Mouse (Mus musculus) heart, adult 2 months (tissue): ENCODE data around the gene Slamf6. TPM values are rescaled to one million over a fixed set of nuclear protein-coding genes. Genes with fewer than 3 reads are reported as not detected.
"Not testable (repeated sequence)": the region's sequence is repeated elsewhere in the genome, so short reads cannot be mapped to it uniquely, and the experiment has no call there.

Experiments used
- DNase-seq, 2 experiments: peaks; one replicate each; pipeline ENCODE4 v3.0.0; 2021
- H3K27ac ChIP-seq: fragments of 200-600 bp; 2 replicates; pipeline ENCODE4 v1.8.1; 2022
- H3K27me3 ChIP-seq: fragments of 200-500 bp; 2 replicates; pipeline ENCODE4 v1.6.1; 2012; ENCODE audit warnings: mild to moderate bottlenecking, low read length, inconsistent platforms, mixed read lengths; ENCODE audit not compliant: control insufficient read depth, insufficient read depth
- H3K36me3 ChIP-seq: fragments of 200-500 bp; 2 replicates; pipeline ENCODE4 v1.6.1; 2012; ENCODE audit warnings: low read length, inconsistent platforms; ENCODE audit not compliant: control insufficient read depth, insufficient read depth
- H3K4me1 ChIP-seq: fragments of 200-500 bp; 2 replicates; pipeline ENCODE4 v1.6.1; 2011; ENCODE audit warnings: low read length; ENCODE audit not compliant: control insufficient read depth, insufficient read depth
- H3K4me3 ChIP-seq: fragments of 200-600 bp; 2 replicates; pipeline ENCODE4 v1.8.1; 2022
- H3K79me2 ChIP-seq: fragments of 200-500 bp; replicated peaks from 2 replicates; pipeline ENCODE4 v1.6.1; 2012; ENCODE audit warnings: mild to moderate bottlenecking, inconsistent platforms, low read length, moderate library complexity, mixed read lengths; ENCODE audit not compliant: control insufficient read depth, insufficient read depth
- H3K9ac ChIP-seq: fragments of 200-500 bp; 2 replicates; pipeline ENCODE4 v1.6.1; 2012; ENCODE audit warnings: low read depth, mild to moderate bottlenecking, control low read depth, inconsistent platforms, low read length, mixed read lengths
- CTCF ChIP-seq: fragments of 200-600 bp; IDR thresholded peaks from 2 replicates; pipeline ENCODE4 v1.8.1; 2022; ENCODE audit warnings: antibody characterized with exemption, mild to moderate bottlenecking, moderate library complexity
- EP300 ChIP-seq: fragments of 200-500 bp; IDR thresholded peaks from 2 replicates; pipeline ENCODE4 v1.6.1; 2011; ENCODE audit warnings: low read depth, low read length, control low read depth; ENCODE audit not compliant: insufficient read depth
- POLR2A ChIP-seq: fragments of 200-500 bp; IDR thresholded peaks from 2 replicates; pipeline ENCODE4 v1.6.1; 2011; ENCODE audit warnings: mild to moderate bottlenecking, low read depth, low read length, control low read depth; ENCODE audit not compliant: insufficient read depth
- WGBS: fragments of 180-500 bp; shearing (Covaris S2); methylation state at CpG from one replicate; pipeline ENCODE4 v1.1.7; 2018; 5-methylcytosine and 5-hydroxymethylcytosine counted together
- intact Hi-C: fragments of 180-260 bp; cut with DNase I; formaldehyde crosslinking; loops from one replicate; pipeline ENCODE4 v1.15.1; 2025
- long read RNA-seq: library from polyadenylated mRNA; stranded (forward); transcript quantifications from one replicate; pipeline ENCODE4 v2.0.0, GENCODE M21; 2021
- polyA plus RNA-seq: library from polyadenylated mRNA; depleted of rRNA; stranded (reverse); fragments of >200 nt; gene quantifications from 2 replicates; pipeline ENCODE4 v1.2.3, GENCODE M21; 2012; rRNA removed
- total RNA-seq, 2 experiments: library from RNA; stranded (reverse); gene quantifications; 2 replicates each; pipeline ENCODE4 v1.2.3; 2021

The Slamf6 gene
- total RNA-seq: under 1 TPM; 0.14 to 0.81 TPM
- 0.41 and 0.53 TPM in 2 replicates for polyA plus RNA-seq
- long read RNA-seq: 0 reads

DNA sequence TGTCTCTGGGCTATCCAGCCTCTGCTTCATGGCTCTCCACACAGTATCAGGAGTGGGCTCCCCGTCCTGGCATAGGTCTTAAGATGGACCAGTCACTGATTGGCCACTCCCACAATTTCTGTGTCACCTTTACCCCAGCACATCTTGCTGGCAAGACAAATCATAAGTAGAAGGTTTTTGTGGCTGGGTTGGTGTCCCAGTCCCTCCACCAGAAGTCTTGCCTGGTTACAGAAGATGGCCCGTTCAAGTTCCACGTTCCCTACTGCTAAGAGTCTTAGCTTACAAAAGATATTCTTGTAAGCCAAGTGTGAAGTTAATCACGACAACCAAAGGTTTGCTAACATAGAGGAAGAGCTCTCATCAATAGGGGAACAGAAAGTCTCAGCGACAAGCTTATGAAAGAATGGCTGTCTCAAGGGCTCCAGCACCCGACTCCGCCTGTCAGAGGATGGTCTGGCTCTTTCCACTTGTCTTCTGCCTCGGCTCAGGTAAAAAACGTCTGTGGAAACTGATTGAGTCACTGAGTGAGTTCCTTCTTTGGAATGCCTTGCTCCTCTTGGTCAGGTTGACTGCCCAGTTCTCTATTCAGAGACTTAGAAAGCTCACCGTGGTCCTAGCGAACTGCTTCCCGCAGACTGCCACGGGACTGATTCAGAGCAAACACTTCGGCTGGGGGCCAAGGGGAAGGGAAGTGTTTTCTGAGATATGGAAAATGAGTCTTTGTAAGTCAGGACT, at the start of gene Slamf6:
Slamf6 (plus strand) TSS at position 211 of the 735 bp plus-strand sequence.
- Histone ChIP-seq H3K9ac (no peak within 1 kb of the TSS), H3K27me3 (0 out of 2 replicates have a peak, but pooled peaks cover 1% of the 10 kb centered on the region), H3K36me3 (no peaks in the 10 kb centered on the region), H3K79me2 (no peaks in the 10 kb centered on the region), H3K27ac (no peak within 1 kb of the TSS), H3K4me3 (no peak within 1 kb of the TSS), H3K4me1 (no peaks in the 10 kb centered on the region)
- WGBS: 44% methylated on average over 14 of the region's 14 CpGs
- TF ChIP-seq CTCF (no peak), POLR2A (no peak), EP300 (no peak)
- DNase-seq: peak; percentile 24 to 55
- intact Hi-C loops: no loop called here

DNA sequence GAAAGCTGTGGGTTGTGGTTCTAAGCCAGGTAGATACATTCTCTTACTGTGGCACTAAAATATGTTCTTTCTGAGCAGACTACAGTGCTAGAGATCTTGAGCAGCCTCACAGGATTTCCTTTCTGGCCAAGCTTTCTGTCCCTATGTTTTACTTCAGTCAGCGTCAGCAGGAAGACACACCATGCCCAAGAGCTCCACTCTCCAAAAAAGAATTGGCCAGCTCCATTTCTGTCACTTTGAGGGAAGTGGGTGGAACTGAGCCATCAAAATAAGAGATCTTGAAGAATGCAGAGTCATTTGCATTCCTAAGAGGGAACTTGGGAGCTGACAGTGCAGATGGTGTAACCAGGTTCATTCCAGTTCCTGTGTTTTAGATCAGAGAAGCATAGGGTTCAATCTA, 30.3 kb upstream of the Slamf6 start:
- Histone ChIP-seq H3K27ac (no peak overlapping the region), H3K27me3 (no peaks in the 10 kb centered on the region), H3K36me3 (no peaks in the 10 kb centered on the region), H3K79me2 (no peaks in the 10 kb centered on the region), H3K4me1 (no peaks in the 10 kb centered on the region), H3K4me3 (no peak overlapping the region), H3K9ac (no peak overlapping the region)
- intact Hi-C loops: no loop called here
- DNase-seq: no peak
- 36% methylated on average over 1 of the region's 1 CpGs for WGBS
- no peak for TF ChIP-seq CTCF
- TF ChIP-seq EP300: no peak
- no peak for TF ChIP-seq POLR2A

DNA sequence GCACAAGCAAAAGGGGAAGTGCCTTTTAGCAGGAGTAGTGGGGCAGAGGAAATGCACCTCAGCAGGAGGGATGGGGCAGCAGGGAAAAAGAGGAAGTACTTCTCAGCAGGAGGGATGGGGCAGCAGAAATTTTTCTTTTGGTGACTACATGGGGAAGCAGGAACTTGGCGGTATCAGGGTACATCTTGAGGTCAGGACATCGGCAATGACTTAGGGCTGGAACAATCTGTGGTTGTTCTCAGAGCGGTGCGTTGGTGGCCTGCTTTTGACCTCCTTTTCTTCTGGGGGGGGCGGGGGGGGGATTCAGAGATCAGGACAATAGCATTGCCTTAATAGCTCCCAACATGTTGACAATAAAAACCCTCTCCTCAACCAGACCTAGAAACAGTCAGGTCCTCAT, 22.0 kb upstream of the Slamf6 start, which contains the start of gene Gm10521:
Gm10521 (plus strand) TSS at position 301 of the 400 bp plus-strand sequence.
- intact Hi-C loops, H3K36me3 ChIP-seq, DNase-seq, H3K9ac ChIP-seq, H3K79me2 ChIP-seq, H3K27me3 ChIP-seq, H3K27ac ChIP-seq, H3K4me1 ChIP-seq, H3K4me3 ChIP-seq: not testable (repeated sequence)
- 68% methylated on average over 5 of the region's 5 CpGs for WGBS

DNA sequence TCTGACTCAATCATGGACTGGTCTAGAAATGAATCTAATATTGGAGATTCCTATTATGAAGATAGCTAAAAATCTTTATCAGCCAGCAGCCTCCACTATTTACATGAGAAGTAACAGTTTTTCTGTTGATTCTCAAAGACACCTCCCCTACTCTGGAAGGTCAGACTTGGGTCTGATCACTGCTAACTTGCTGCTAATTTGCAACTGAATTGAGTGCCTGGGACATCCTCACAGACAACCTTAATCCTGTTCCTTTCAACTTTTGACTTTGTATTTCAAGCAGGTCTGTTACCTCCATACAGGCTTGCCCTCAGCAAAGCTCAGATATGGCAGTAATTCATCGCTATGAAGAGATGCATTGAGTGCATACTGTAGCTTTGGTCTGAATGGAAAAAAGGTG, 13.3 kb upstream of the Slamf6 start:
- Histone ChIP-seq H3K79me2 (no peaks in the 10 kb centered on the region), H3K27ac (no peak overlapping the region), H3K9ac (no peak overlapping the region), H3K36me3 (no peaks in the 10 kb centered on the region), H3K4me1 (no peaks in the 10 kb centered on the region), H3K27me3 (no peaks in the 10 kb centered on the region), H3K4me3 (no peak overlapping the region)
- TF ChIP-seq CTCF (no peak), EP300 (no peak), POLR2A (no peak)
- DNase-seq: no peak
- 80% methylated on average over 1 of the region's 1 CpGs for WGBS
- intact Hi-C loops: no loop called here

DNA sequence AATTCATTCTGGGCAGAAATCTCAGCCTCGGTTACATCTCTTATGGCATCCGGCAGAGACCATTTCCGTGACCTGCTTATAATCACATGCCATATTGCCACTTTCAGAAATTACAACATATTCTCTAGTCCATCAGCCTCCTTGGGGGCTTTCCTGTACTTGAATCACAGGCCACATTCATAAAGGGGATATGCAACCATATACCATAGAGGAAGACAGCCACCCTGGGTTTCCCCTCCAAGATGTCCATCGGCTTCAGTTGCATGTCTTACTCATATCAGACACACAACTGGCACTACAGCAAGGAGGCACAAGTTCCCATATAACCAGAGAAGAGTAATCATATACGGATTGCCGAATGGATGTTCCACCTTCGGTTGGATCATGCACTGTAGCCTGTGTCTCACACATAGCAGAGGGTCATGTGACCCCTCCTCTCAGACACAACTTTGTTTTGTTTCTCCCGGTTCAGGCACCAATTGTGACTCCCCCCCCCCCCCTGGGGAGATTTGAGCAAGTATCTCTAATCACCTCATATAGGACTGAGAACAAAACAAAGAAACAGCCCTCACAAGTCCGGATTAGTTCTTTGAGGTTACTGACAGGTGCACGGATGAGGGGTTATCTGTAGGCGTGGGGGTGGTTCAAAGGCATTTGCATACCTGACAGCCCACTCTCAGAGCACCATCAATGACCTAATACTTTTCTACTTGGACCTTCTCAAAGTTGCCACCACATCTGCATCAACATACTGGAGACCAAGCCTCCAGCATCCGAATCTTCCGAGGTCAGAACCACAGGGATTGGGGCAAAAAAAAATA, 1.5 kb upstream of the Slamf6 start:
- DNase-seq: no peak
- Histone ChIP-seq H3K4me1 (no peaks in the 10 kb centered on the region), H3K4me3 (no peak overlapping the region), H3K27me3 (0 out of 2 replicates have a peak, but pooled peaks cover 1% of the 10 kb centered on the region), H3K27ac (no peak overlapping the region), H3K9ac (no peak overlapping the region), H3K79me2 (no peaks in the 10 kb centered on the region), H3K36me3 (no peaks in the 10 kb centered on the region)
- 74% methylated on average over 13 of the region's 13 CpGs for WGBS
- no peak for TF ChIP-seq CTCF
- TF ChIP-seq POLR2A: no peak
- TF ChIP-seq EP300: no peak
- intact Hi-C loops: no loop called here
